Mouse (Mus musculus): ENCODE data around the gene Ifna7. TPM values are rescaled to one million over a fixed set of nuclear protein-coding genes. Genes with fewer than 3 reads are reported as not detected.

The Ifna7 gene
- polyA plus RNA-seq, 1 experiment from 2014 or later: not detected

- H3K9ac ChIP-seq (replicated peaks): no peak overlapping the region
- H3K4me3 ChIP-seq (replicated peaks): no peak overlapping the region
- H3K27me3 ChIP-seq (replicated peaks): no peaks in the 10 kb centered on the region
- H3K36me3 ChIP-seq: no peaks in the 10 kb centered on the region
- no peaks in the 10 kb centered on the region for H3K9me3 ChIP-seq (replicated peaks)
- no peak overlapping the region for H3K4me2 ChIP-seq
- ATAC-seq (ENCODE audit: low FRiP score): no peak
- H3K4me1 ChIP-seq: no peaks in the 10 kb centered on the region
- 57% methylated on average over 2 of the region's 2 CpGs for WGBS
- no peak overlapping the region for H3K27ac ChIP-seq (replicated peaks)
Measured at GRCm38 (mm10) chr4:88845334-88845733, 29.3 kb downstream of the Ifna7 start.

- no peak for ATAC-seq (ENCODE audit: low FRiP score)
- no peaks in the 10 kb centered on the region for H3K4me1 ChIP-seq
- H3K36me3 ChIP-seq: no peaks in the 10 kb centered on the region
- no peaks in the 10 kb centered on the region for H3K27me3 ChIP-seq (replicated peaks)
- no peak within 1 kb of the TSS for H3K27ac ChIP-seq (replicated peaks)
- H3K9me3 ChIP-seq (replicated peaks): no peaks in the 10 kb centered on the region
- no peak within 1 kb of the TSS for H3K4me3 ChIP-seq (replicated peaks)
- 67% methylated on average over 1 of the region's 1 CpGs for WGBS
- no peak within 1 kb of the TSS for H3K4me2 ChIP-seq
- H3K9ac ChIP-seq (replicated peaks): no peak within 1 kb of the TSS
Measured at GRCm38 (mm10) chr4:88849698-88850097, 33.7 kb downstream of the Ifna7 start, which contains the start of gene Ifna1. Gene Ifna1 (plus strand): TSS chr4:88850087.

GRCm38 (mm10) chr4:88851026-88851763 lies 35.2 kb downstream of the Ifna7 start:
- Histone ChIP-seq H3K4me2 (no peak overlapping the region), H3K27ac (replicated peaks) (no peak overlapping the region), H3K36me3 (no peaks in the 10 kb centered on the region), H3K4me3 (replicated peaks) (no peak overlapping the region), H3K4me1 (no peaks in the 10 kb centered on the region), H3K27me3 (replicated peaks) (no peaks in the 10 kb centered on the region), H3K9me3 (replicated peaks) (no peaks in the 10 kb centered on the region), H3K9ac (replicated peaks) (no peak overlapping the region)
- ATAC-seq (ENCODE audit: low FRiP score): no peak
- 28% methylated on average over 4 of the region's 4 CpGs for WGBS

- Histone ChIP-seq H3K9ac (replicated peaks) (no peak overlapping the region), H3K9me3 (replicated peaks) (no peaks in the 10 kb centered on the region), H3K27me3 (replicated peaks) (no peaks in the 10 kb centered on the region), H3K4me1 (no peaks in the 10 kb centered on the region), H3K4me2 (no peak overlapping the region), H3K27ac (replicated peaks) (no peak overlapping the region), H3K36me3 (no peaks in the 10 kb centered on the region), H3K4me3 (replicated peaks) (no peak overlapping the region)
- no peak for ATAC-seq (ENCODE audit: low FRiP score)
Measured at GRCm38 (mm10) chr4:88859214-88859613, 43.2 kb downstream of the Ifna7 start.

GRCm38 (mm10) chr4:88863309-88863708 lies 47.3 kb downstream of the Ifna7 start:
- H3K9me3 ChIP-seq (replicated peaks): no peaks in the 10 kb centered on the region
- peaks cover 10% of the 10 kb centered on the region; the same call in 1 of the 2 replicates for H3K27me3 ChIP-seq (replicated peaks)
- no peaks in the 10 kb centered on the region for H3K36me3 ChIP-seq
- H3K9ac ChIP-seq (replicated peaks): no peak overlapping the region
- 18% methylated on average over 7 of the region's 7 CpGs for WGBS
- peaks cover 6% of the 10 kb centered on the region for H3K4me1 ChIP-seq
- H3K27ac ChIP-seq (replicated peaks): no peak overlapping the region
- no peak overlapping the region for H3K4me3 ChIP-seq (replicated peaks)
- no peak for ATAC-seq (ENCODE audit: low FRiP score)
- H3K4me2 ChIP-seq: no peak overlapping the region

GRCm38 (mm10) chr4:88864599-88864998 lies 48.6 kb downstream of the Ifna7 start:
- Histone ChIP-seq H3K4me3 (replicated peaks) (no peak overlapping the region), H3K4me2 (no peak overlapping the region), H3K9ac (replicated peaks) (no peak overlapping the region), H3K9me3 (replicated peaks) (no peaks in the 10 kb centered on the region), H3K27me3 (replicated peaks) (peaks cover 10% of the 10 kb centered on the region; the same call in 1 of the 2 replicates), H3K4me1 (peaks cover 9% of the 10 kb centered on the region), H3K27ac (replicated peaks) (no peak overlapping the region), H3K36me3 (no peaks in the 10 kb centered on the region)
- ATAC-seq (ENCODE audit: low FRiP score): no peak
- 81% methylated on average over 9 of the region's 9 CpGs for WGBS

GRCm38 (mm10) chr4:88865011-88865569 lies 49.1 kb downstream of the Ifna7 start:
- WGBS: 63% methylated on average over 6 of the region's 6 CpGs
- Histone ChIP-seq H3K9me3 (replicated peaks) (no peaks in the 10 kb centered on the region), H3K4me1 (peaks cover 9% of the 10 kb centered on the region), H3K9ac (replicated peaks) (no peak overlapping the region), H3K27ac (replicated peaks) (no peak overlapping the region), H3K36me3 (no peaks in the 10 kb centered on the region), H3K4me3 (replicated peaks) (no peak overlapping the region), H3K4me2 (no peak overlapping the region), H3K27me3 (replicated peaks) (peaks cover 10% of the 10 kb centered on the region; the same call in 1 of the 2 replicates)
- no peak for ATAC-seq (ENCODE audit: low FRiP score)

Other genes with a start within 250 kb of the Ifna7 start
- gene Ifna14, start 244.4 kb upstream of the Ifna7 start, polyA plus RNA-seq (2015; fragmentation: Nextera tagmentation; extraction: Ambion mirVana): not detected in 2 replicates
- gene Ifna9, start 223.8 kb upstream of the Ifna7 start, polyA plus RNA-seq (2015; fragmentation: Nextera tagmentation; extraction: Ambion mirVana): not detected in 2 replicates
- gene Ifna12, start 212.9 kb upstream of the Ifna7 start, polyA plus RNA-seq (2015; fragmentation: Nextera tagmentation; extraction: Ambion mirVana): not detected in 2 replicates
- not detected in 2 replicates for gene C87499, start 181.8 kb upstream of the Ifna7 start, polyA plus RNA-seq (2015; fragmentation: Nextera tagmentation; extraction: Ambion mirVana)
- not detected in 2 replicates for gene Ifna13, start 171.8 kb upstream of the Ifna7 start, polyA plus RNA-seq (2015; fragmentation: Nextera tagmentation; extraction: Ambion mirVana)
- not detected in 2 replicates for gene Ifna16, start 139.3 kb upstream of the Ifna7 start, polyA plus RNA-seq (2015; fragmentation: Nextera tagmentation; extraction: Ambion mirVana)
- not detected in 2 replicates for gene Ifna2, start 132.3 kb upstream of the Ifna7 start, polyA plus RNA-seq (2015; fragmentation: Nextera tagmentation; extraction: Ambion mirVana)
- not detected in 2 replicates for gene Ifnab, start 124.9 kb upstream of the Ifna7 start, polyA plus RNA-seq (2015; fragmentation: Nextera tagmentation; extraction: Ambion mirVana)
- gene Gm26566, start 94.4 kb upstream of the Ifna7 start, polyA plus RNA-seq (2015; fragmentation: Nextera tagmentation; extraction: Ambion mirVana): 1.0 and 1.4 TPM in 2 replicates
- gene Klhl9, start 93.8 kb upstream of the Ifna7 start, polyA plus RNA-seq (2015; fragmentation: Nextera tagmentation; extraction: Ambion mirVana): 95.7 and 97.8 TPM in 2 replicates
- not detected in 2 replicates for gene Gm13271, start 61.4 kb upstream of the Ifna7 start, polyA plus RNA-seq (2015; fragmentation: Nextera tagmentation; extraction: Ambion mirVana)
- gene Gm13283, start 56.1 kb upstream of the Ifna7 start, polyA plus RNA-seq (2015; fragmentation: Nextera tagmentation; extraction: Ambion mirVana): 0.18 TPM in 1 of 2 replicates, not detected in the other
- not detected in 2 replicates for gene Gm13290, start 42.4 kb upstream of the Ifna7 start, polyA plus RNA-seq (2015; fragmentation: Nextera tagmentation; extraction: Ambion mirVana)
- gene Gm13289, start 39.3 kb upstream of the Ifna7 start, polyA plus RNA-seq (2015; fragmentation: Nextera tagmentation; extraction: Ambion mirVana): not detected in 2 replicates
- not detected in 2 replicates for gene Gm13272, start 36.4 kb upstream of the Ifna7 start, polyA plus RNA-seq (2015; fragmentation: Nextera tagmentation; extraction: Ambion mirVana)
- not detected in 2 replicates for gene Ifnz, start 34.1 kb upstream of the Ifna7 start, polyA plus RNA-seq (2015; fragmentation: Nextera tagmentation; extraction: Ambion mirVana)
- gene Gm13276, start 30.5 kb upstream of the Ifna7 start, polyA plus RNA-seq (2015; fragmentation: Nextera tagmentation; extraction: Ambion mirVana): not detected in 2 replicates
- gene Gm13277, start 27.6 kb upstream of the Ifna7 start, polyA plus RNA-seq (2015; fragmentation: Nextera tagmentation; extraction: Ambion mirVana): not detected in 2 replicates
- gene Gm13278, start 24.7 kb upstream of the Ifna7 start, polyA plus RNA-seq (2015; fragmentation: Nextera tagmentation; extraction: Ambion mirVana): not detected in 2 replicates
- gene Gm13275, start 21.7 kb upstream of the Ifna7 start, polyA plus RNA-seq (2015; fragmentation: Nextera tagmentation; extraction: Ambion mirVana): not detected in 2 replicates
- gene Gm13279, start 18.8 kb upstream of the Ifna7 start, polyA plus RNA-seq (2015; fragmentation: Nextera tagmentation; extraction: Ambion mirVana): not detected in 2 replicates
- gene Gm13285, start 16.6 kb upstream of the Ifna7 start, polyA plus RNA-seq (2015; fragmentation: Nextera tagmentation; extraction: Ambion mirVana): 0.38 TPM in 1 of 2 replicates, not detected in the other
- not detected in 2 replicates for gene Gm13287, start 13.0 kb upstream of the Ifna7 start, polyA plus RNA-seq (2015; fragmentation: Nextera tagmentation; extraction: Ambion mirVana)
- not detected in 2 replicates for gene Gm13288, start 10.7 kb upstream of the Ifna7 start, polyA plus RNA-seq (2015; fragmentation: Nextera tagmentation; extraction: Ambion mirVana)
- not detected in 2 replicates for gene Ifna11, start 3.7 kb downstream of the Ifna7 start, polyA plus RNA-seq (2015; fragmentation: Nextera tagmentation; extraction: Ambion mirVana)
- gene Ifna6, start 11.2 kb downstream of the Ifna7 start, polyA plus RNA-seq (2015; fragmentation: Nextera tagmentation; extraction: Ambion mirVana): not detected in 2 replicates
- not detected in 2 replicates for gene Ifna5, start 19.3 kb downstream of the Ifna7 start, polyA plus RNA-seq (2015; fragmentation: Nextera tagmentation; extraction: Ambion mirVana)
- not detected in 2 replicates for gene Ifna4, start 25.6 kb downstream of the Ifna7 start, polyA plus RNA-seq (2015; fragmentation: Nextera tagmentation; extraction: Ambion mirVana)
- not detected in 2 replicates for gene Ifna1, start 33.9 kb downstream of the Ifna7 start, polyA plus RNA-seq (2015; fragmentation: Nextera tagmentation; extraction: Ambion mirVana)
- not detected in 2 replicates for gene Ifne, start 64.0 kb downstream of the Ifna7 start, polyA plus RNA-seq (2015; fragmentation: Nextera tagmentation; extraction: Ambion mirVana)

Data from neural tube, embryonic 15.5 days (tissue).